In genomic region chr12:52504331-52505181, GRCm38 (mm10) we compare ENCODE assay signal across 8 mouse cellular contexts. TPM values are rescaled to one million over a fixed set of nuclear protein-coding genes. Genes with fewer than 3 reads are reported as not detected.
DNase-seq lines count a peak whose midpoint lies in the region; ATAC-seq and TF ChIP-seq lines count a peak whose summit lies in the region.

No protein-coding gene starts in this region.

- no peak for TF ChIP-seq EP300 in CH12.LX (IDR thresholded peaks at IDR 0.05; ENCODE audit: low read length)
- TF ChIP-seq EP300 in heart, postnatal 0 days (IDR thresholded peaks at IDR 0.05; ENCODE audit: low read depth): no peak

- H3K36me3 ChIP-seq in CH12.LX (replicated peaks in 1 of 2; ENCODE audit: control insufficient read depth in 1 of 2, insufficient read depth in 1 of 2, low read length in 1 of 2): no peaks in the 10 kb centered on the region
- no peaks in the 10 kb centered on the region for H3K36me3 ChIP-seq in forebrain, embryonic 11.5 days (ENCODE audit: control insufficient read depth, insufficient read depth, low read length)
- H3K36me3 ChIP-seq in heart, postnatal 0 days (replicated peaks; ENCODE audit: control insufficient read depth, insufficient read depth, low read length): no peaks in the 10 kb centered on the region
- H3K36me3 ChIP-seq in neural tube, embryonic 15.5 days: no peaks in the 10 kb centered on the region

- dilution Hi-C loops in CH12.LX (cut with MboI; ENCODE audit: extremely low pct_ligation_motif_present, extremely low pct_unique_long_range_greater_than_20kb, low sequenced_read_pairs): no loop called here

- peaks cover 9% of the 10 kb centered on the region; the same call in 1 of the 2 replicates for H3K79me2 ChIP-seq in CH12.LX (replicated peaks; ENCODE audit: control insufficient read depth, extremely low read depth, insufficient read depth, poor library complexity, severe bottlenecking)

- H3K27ac ChIP-seq in CH12.LX (ENCODE audit: insufficient read depth, low read depth): peak overlapping the region; percentile 55
- H3K27ac ChIP-seq in forebrain, embryonic 11.5 days (ENCODE audit: low read depth, low read length): peak overlapping the region; percentile 99
- peak overlapping the region; percentile 99 for H3K27ac ChIP-seq in heart, postnatal 0 days (ENCODE audit: low read depth)
- H3K27ac ChIP-seq in neural tube, embryonic 15.5 days (replicated peaks): peak overlapping the region; percentile 99

- no peak for TF ChIP-seq RAD21 in CH12.LX (IDR thresholded peaks at IDR 0.05; ENCODE audit: low read depth, low read length)

- peak overlapping the region; percentile 82 to 94 (median 86) for H3K4me3 ChIP-seq in CH12.LX (replicated peaks in 1 of 3; ENCODE audit: low read depth in 2 of 3, low read length in 2 of 3, poor library complexity in 1 of 3)
- H3K4me3 ChIP-seq in forebrain, embryonic 11.5 days (ENCODE audit: low read depth, low read length): peak overlapping the region; percentile 96
- peak overlapping the region; percentile 93 for H3K4me3 ChIP-seq in heart, postnatal 0 days (ENCODE audit: low read depth, low read length)
- peak overlapping the region; percentile 80 for H3K4me3 ChIP-seq in neural tube, embryonic 15.5 days (replicated peaks)

- ATAC-seq in forebrain, embryonic 11.5 days (replicated peaks; ENCODE audit: low FRiP score): peak; percentile 28
- peak; percentile 2 for ATAC-seq in heart, postnatal 0 days (ENCODE audit: insufficient read depth, low read depth)
- peak; percentile 26 for ATAC-seq in neural tube, embryonic 15.5 days (ENCODE audit: low FRiP score)

- under 1% methylated on average over 67 of the region's 78 CpGs for WGBS in forebrain, embryonic 11.5 days
- 0% methylated on average over 60 of the region's 78 CpGs for WGBS in heart, postnatal 0 days
- 2% methylated on average over 71 of the region's 78 CpGs for WGBS in neural tube, embryonic 15.5 days

- TF ChIP-seq POLR2A in CH12.LX (IDR thresholded peaks at IDR 0.05; ENCODE audit: low read depth, low read length): no peak

- H3K9me3 ChIP-seq in CH12.LX (replicated peaks; ENCODE audit: low read length): no peaks in the 10 kb centered on the region
- no peaks in the 10 kb centered on the region for H3K9me3 ChIP-seq in forebrain, embryonic 11.5 days (ENCODE audit: control insufficient read depth, low read length)
- H3K9me3 ChIP-seq in heart, postnatal 0 days (replicated peaks; ENCODE audit: control insufficient read depth, low read length): no peaks in the 10 kb centered on the region
- H3K9me3 ChIP-seq in neural tube, embryonic 15.5 days (replicated peaks): no peaks in the 10 kb centered on the region

- no peak for TF ChIP-seq CTCF in CH12.LX (conservative IDR thresholded peaks at IDR 0.05 in 1 of 2, IDR thresholded peaks at IDR 0.05 in 1 of 2; ENCODE audit: low read depth in 2 of 2, low read length in 2 of 2)
- no peak for TF ChIP-seq CTCF in heart, postnatal 0 days (IDR thresholded peaks at IDR 0.05; ENCODE audit: low read depth)

- in situ Hi-C loops in CH12.LX (cut with MboI; ENCODE audit: low pct_ligation_motif_present, low pct_unique_long_range_greater_than_20kb, low sequenced_read_pairs): loop anchor here (5.0 kb wide), 1 partner anchor 118 kb away; no protein-coding TSS in a partner anchor

- H3K4me1 ChIP-seq in CH12.LX (ENCODE audit: control insufficient read depth in 1 of 2, insufficient read depth in 2 of 2): peaks cover 0 to 15% of the 10 kb centered on the region in 2 experiments; a peak in 2 of 4 replicates
- H3K4me1 ChIP-seq in forebrain, embryonic 11.5 days (replicated peaks; ENCODE audit: control insufficient read depth, insufficient read depth, low read length): peaks cover 2% of the 10 kb centered on the region; the same call in 1 of the 2 replicates
- H3K4me1 ChIP-seq in heart, postnatal 0 days (ENCODE audit: control insufficient read depth, insufficient read depth): peaks cover 6% of the 10 kb centered on the region; the same call in 1 of the 2 replicates
- peaks cover 14% of the 10 kb centered on the region for H3K4me1 ChIP-seq in neural tube, embryonic 15.5 days

- H3K27me3 ChIP-seq in CH12.LX (replicated peaks): no peaks in the 10 kb centered on the region
- H3K27me3 ChIP-seq in forebrain, embryonic 11.5 days (ENCODE audit: control insufficient read depth, insufficient read depth, low read length): no peaks in the 10 kb centered on the region
- no peaks in the 10 kb centered on the region for H3K27me3 ChIP-seq in heart, postnatal 0 days (ENCODE audit: control insufficient read depth, insufficient read depth, low read length)
- H3K27me3 ChIP-seq in neural tube, embryonic 15.5 days (replicated peaks): no peaks in the 10 kb centered on the region

- peak overlapping the region; percentile 72; the same call in 1 of the 2 replicates for H3K4me2 ChIP-seq in CH12.LX (ENCODE audit: insufficient read depth, low read depth, poor library complexity, severe bottlenecking)
- peak overlapping the region; percentile 76 for H3K4me2 ChIP-seq in forebrain, embryonic 11.5 days (ENCODE audit: low read depth, low read length, severe bottlenecking)
- peak overlapping the region; percentile 68 for H3K4me2 ChIP-seq in heart, postnatal 0 days (ENCODE audit: low read depth, low read length)
- peak overlapping the region; percentile 72 for H3K4me2 ChIP-seq in neural tube, embryonic 15.5 days

- peak; percentile 40 for DNase-seq in CH12.LX (ENCODE audit: extremely low read depth)
- peak; percentile 55 to 66 for DNase-seq in adrenal gland, postnatal 36 days
- DNase-seq in forebrain, embryonic 11.5 days (ENCODE audit: low spot score): peak; percentile 85
- DNase-seq in heart, postnatal 0 days (ENCODE audit: low spot score): peak; percentile 66
- DNase-seq in kidney, postnatal 25 days: peak; percentile 51 to 77
- peak; percentile 51 to 55 for DNase-seq in lung, adult 18-20 months
- DNase-seq in thymus, postnatal 25 days: peak; percentile 56

- peak overlapping the region; percentile 95 for H3K9ac ChIP-seq in CH12.LX (ENCODE audit: insufficient read depth, low read depth)
- H3K9ac ChIP-seq in forebrain, embryonic 11.5 days (ENCODE audit: low read length): peak overlapping the region; percentile 99
- peak overlapping the region; percentile 99 for H3K9ac ChIP-seq in heart, postnatal 0 days (replicated peaks; ENCODE audit: low read depth, low read length)
- peak overlapping the region; percentile 92 for H3K9ac ChIP-seq in neural tube, embryonic 15.5 days (replicated peaks)

TF ChIP-seq in CH12.LX, 34 proteins besides CTCF, POLR2A, EP300 and RAD21:
- TF ChIP-seq SMC3 (IDR thresholded peaks at IDR 0.05; ENCODE audit: low read depth, low read length) (no peak), RCOR1 (conservative IDR thresholded peaks at IDR 0.05; ENCODE audit: low read depth, low read length) (no peak), PAX5 (IDR thresholded peaks at IDR 0.05; ENCODE audit: low read length) (no peak), MAX (IDR thresholded peaks at IDR 0.05; ENCODE audit: low read length) (peak; percentile 36; the same call in 1 of the 2 replicates), ZC3H11A (IDR thresholded peaks at IDR 0.05; ENCODE audit: low read depth, low read length) (no peak), UBTF (IDR thresholded peaks at IDR 0.05; ENCODE audit: low read depth, low read length) (peak; percentile 81; the same call in 1 of the 2 replicates), BHLHE40 (IDR thresholded peaks at IDR 0.05; ENCODE audit: low read depth, low read length) (peak; percentile 33; the same call in 1 of the 2 replicates), USF2 (conservative IDR thresholded peaks at IDR 0.05; ENCODE audit: low read depth, low read length) (no peak), JUN (IDR thresholded peaks at IDR 0.05; ENCODE audit: insufficient read depth, low read depth, low read length) (no peak), CHD2 (IDR thresholded peaks at IDR 0.05; ENCODE audit: low read length) (peak; percentile 59)
TF ChIP-seq in CH12.LX: peak in this region for 4.

RNA-seq across cellular contexts. Expression of gene Arhgap5, which starts 0.8 kb away (rescaled TPM):
- 12.0 and 13.0 TPM in 2 replicates for total RNA-seq in CH12.LX (2012; rRNA removed)
- 42.7 and 45.5 TPM in 2 replicates for total RNA-seq in CH12.LX (2014; rRNA removed)
- 11.1 and 13.0 TPM in 2 replicates for polyA plus RNA-seq in CH12.LX (2012; ENCODE audit: insufficient read length, low read depth)
- 10 to 100 TPM; 87.3 to 92.2 TPM for total RNA-seq in adrenal gland, postnatal 36 days (2021)
- 59.5 and 71.6 TPM in 2 replicates for polyA plus RNA-seq in forebrain, embryonic 11.5 days (2014; fragmentation: Nextera tagmentation; extraction: Ambion mirVana)
- total RNA-seq in heart, postnatal 0 days (2014; rRNA removed; ENCODE audit: low replicate concordance): 54.8 and 63.2 TPM in 2 replicates
- polyA plus RNA-seq in heart, postnatal 0 days (2015; fragmentation: Nextera tagmentation; extraction: Ambion mirVana): 23.9 and 25.0 TPM in 2 replicates
- 30.3 and 32.9 TPM in 2 replicates for polyA plus RNA-seq in neural tube, embryonic 15.5 days (2015; fragmentation: Nextera tagmentation; extraction: Ambion mirVana)

Comparison
In these comparisons a context has a peak if more than half of its experiments do, and no peak if none do; other contexts are left out.
1. Peak in every context shown above with its lines: DNase-seq, ATAC-seq, H3K4me3 ChIP-seq and H3K27ac ChIP-seq.